Mouse (Mus musculus): ENCODE data around the gene B3glct. TPM values are rescaled to one million over a fixed set of nuclear protein-coding genes. Genes with fewer than 3 reads are reported as not detected.

The B3glct gene
- polyA plus RNA-seq (2015; fragmentation: Nextera tagmentation; extraction: Ambion mirVana) = 13.8 and 16.0 TPM in 2 replicates

GRCm38 (mm10) chr5:149678100-149678989, at the start of gene B3glct:
B3glct (plus strand) TSS chr5:149678230.
- Histone ChIP-seq H3K4me2 (ENCODE audit: low read length) (peak within 1 kb of the TSS; percentile 95), H3K9me3 (ENCODE audit: control insufficient read depth, low read length) (no peaks in the 10 kb centered on the region), H3K4me3 (ENCODE audit: low read length) (peak within 1 kb of the TSS; percentile 79), H3K9ac (ENCODE audit: low read depth, low read length) (peak within 1 kb of the TSS; percentile 84), H3K27me3 (replicated peaks; ENCODE audit: control insufficient read depth, insufficient read depth, low read length) (no peaks in the 10 kb centered on the region), H3K4me1 (ENCODE audit: control insufficient read depth, insufficient read depth, low read depth, low read length) (peaks cover 10% of the 10 kb centered on the region), H3K27ac (ENCODE audit: low read depth, low read length) (peak within 1 kb of the TSS; percentile 72; the same call in 1 of the 2 replicates), H3K36me3 (ENCODE audit: control insufficient read depth, insufficient read depth, low read length) (no peaks in the 10 kb centered on the region)
- ATAC-seq = peak; percentile 95
- under 1% methylated on average over 68 of the region's 106 CpGs for WGBS

GRCm38 (mm10) chr5:149634409-149635035, 43.5 kb upstream of the B3glct start:
- Histone ChIP-seq H3K27me3 (replicated peaks; ENCODE audit: control insufficient read depth, insufficient read depth, low read length) (no peaks in the 10 kb centered on the region), H3K36me3 (ENCODE audit: control insufficient read depth, insufficient read depth, low read length) (peaks cover 20% of the 10 kb centered on the region), H3K27ac (ENCODE audit: low read depth, low read length) (no peak overlapping the region), H3K4me3 (ENCODE audit: low read length) (peak overlapping the region; percentile 56), H3K9ac (ENCODE audit: low read depth, low read length) (peak overlapping the region; percentile 72), H3K4me1 (ENCODE audit: control insufficient read depth, insufficient read depth, low read depth, low read length) (peaks cover 19% of the 10 kb centered on the region), H3K4me2 (ENCODE audit: low read length) (peak overlapping the region; percentile 56), H3K9me3 (ENCODE audit: control insufficient read depth, low read length) (no peaks in the 10 kb centered on the region)
- WGBS = 73% methylated on average over 11 of the region's 11 CpGs
- no peak for ATAC-seq

- no peaks in the 10 kb centered on the region for H3K27me3 ChIP-seq (replicated peaks; ENCODE audit: control insufficient read depth, insufficient read depth, low read length)
- peak overlapping the region; percentile 72 for H3K9ac ChIP-seq (ENCODE audit: low read depth, low read length)
- ATAC-seq = no peak; the same call in 1 of the 2 replicates
- H3K9me3 ChIP-seq (ENCODE audit: control insufficient read depth, low read length) = no peaks in the 10 kb centered on the region
- peak overlapping the region; percentile 56 for H3K4me3 ChIP-seq (ENCODE audit: low read length)
- under 1% methylated on average over 22 of the region's 24 CpGs for WGBS
- H3K27ac ChIP-seq (ENCODE audit: low read depth, low read length) = peak overlapping the region; percentile 86
- H3K36me3 ChIP-seq (ENCODE audit: control insufficient read depth, insufficient read depth, low read length) = peaks cover 10% of the 10 kb centered on the region
- H3K4me1 ChIP-seq (ENCODE audit: control insufficient read depth, insufficient read depth, low read depth, low read length) = peaks cover 19% of the 10 kb centered on the region
- peak overlapping the region; percentile 56 for H3K4me2 ChIP-seq (ENCODE audit: low read length)
Observed at GRCm38 (mm10) chr5:149635556-149635955, 42.5 kb upstream of the B3glct start.

DNA sequence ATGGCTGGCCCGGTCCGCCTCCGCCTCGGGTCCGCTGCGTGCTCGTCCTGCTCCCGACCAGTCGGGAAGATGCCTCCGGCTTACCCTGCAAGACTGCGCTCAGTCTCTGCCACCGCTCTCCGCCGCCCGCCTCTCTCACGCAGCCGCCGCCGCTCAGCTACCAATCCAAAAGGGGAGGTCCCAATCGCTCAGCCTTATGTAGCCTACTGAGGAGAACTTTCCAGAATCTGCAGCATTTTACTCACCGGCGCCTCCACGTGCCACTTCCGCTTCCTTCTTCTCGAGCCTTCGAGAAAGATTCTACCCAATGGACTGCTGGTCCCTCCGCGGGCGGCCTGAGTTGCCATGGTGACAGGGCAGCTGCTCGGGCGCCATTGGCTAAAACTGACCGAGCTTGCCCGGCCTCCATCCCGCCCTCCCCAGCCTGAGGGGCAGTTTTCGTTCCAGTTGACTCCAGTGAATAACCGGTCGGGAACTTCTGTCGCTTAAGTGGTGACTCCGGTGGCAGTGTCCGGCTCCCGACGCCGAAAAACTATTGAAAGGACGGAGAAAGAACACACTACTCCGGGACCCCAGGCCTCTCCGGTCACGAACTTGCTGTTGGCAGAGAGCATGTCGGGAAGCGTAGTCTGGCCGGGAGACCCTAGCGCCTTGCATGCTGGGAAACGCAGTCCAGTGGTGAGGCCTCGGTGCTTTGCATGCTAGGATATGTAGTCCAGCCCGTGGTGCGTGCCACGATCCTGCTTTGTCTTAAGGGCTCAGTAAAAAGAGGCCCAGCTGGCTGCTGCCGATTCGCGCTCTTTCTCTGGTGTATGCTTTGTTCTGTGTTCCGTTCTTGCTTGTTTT, 41.7 kb upstream of the B3glct start, which contains the start of gene Hsph1:
Gene Hsph1 (minus strand): TSS at position 302 of the 846 bp plus-strand sequence.
- H3K4me2 ChIP-seq (ENCODE audit: low read length) = peak within 1 kb of the TSS; percentile 56
- H3K27ac ChIP-seq (ENCODE audit: low read depth, low read length) = peak within 1 kb of the TSS; percentile 86
- peaks cover 19% of the 10 kb centered on the region for H3K4me1 ChIP-seq (ENCODE audit: control insufficient read depth, insufficient read depth, low read depth, low read length)
- peak within 1 kb of the TSS; percentile 72 for H3K9ac ChIP-seq (ENCODE audit: low read depth, low read length)
- H3K27me3 ChIP-seq (replicated peaks; ENCODE audit: control insufficient read depth, insufficient read depth, low read length) = no peaks in the 10 kb centered on the region
- peaks cover 3% of the 10 kb centered on the region for H3K36me3 ChIP-seq (ENCODE audit: control insufficient read depth, insufficient read depth, low read length)
- under 1% methylated on average over 59 of the region's 60 CpGs for WGBS
- no peaks in the 10 kb centered on the region for H3K9me3 ChIP-seq (ENCODE audit: control insufficient read depth, low read length)
- ATAC-seq = peak; percentile 97
- peak within 1 kb of the TSS; percentile 56 for H3K4me3 ChIP-seq (ENCODE audit: low read length)

DNA sequence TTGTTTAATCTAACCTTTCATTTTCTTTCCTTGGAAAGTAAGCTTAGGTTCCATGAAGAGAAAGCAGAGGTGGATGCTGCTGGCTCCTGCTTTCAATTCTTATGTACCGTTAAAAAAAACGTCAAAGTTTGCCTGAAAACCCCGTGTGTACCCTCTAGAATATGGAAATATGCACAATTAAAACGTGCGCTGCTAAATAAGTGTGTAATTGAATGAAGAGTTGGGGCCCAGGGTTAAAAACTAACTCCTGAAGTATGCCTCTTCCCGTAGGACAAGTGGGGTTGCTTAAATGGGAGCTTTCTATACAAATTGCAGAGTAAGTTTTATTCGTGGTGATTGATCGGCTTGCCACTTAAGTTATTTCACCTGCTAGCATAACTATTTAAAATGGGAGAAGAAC, 40.7 kb upstream of the B3glct start:
- no peaks in the 10 kb centered on the region for H3K36me3 ChIP-seq (ENCODE audit: control insufficient read depth, insufficient read depth, low read length)
- H3K9me3 ChIP-seq (ENCODE audit: control insufficient read depth, low read length) = no peaks in the 10 kb centered on the region
- no peak overlapping the region; the same call in 1 of the 2 replicates for H3K4me3 ChIP-seq (ENCODE audit: low read length)
- no peak overlapping the region for H3K27ac ChIP-seq (ENCODE audit: low read depth, low read length)
- H3K4me2 ChIP-seq (ENCODE audit: low read length) = peak overlapping the region; percentile 48
- no peaks in the 10 kb centered on the region for H3K27me3 ChIP-seq (replicated peaks; ENCODE audit: control insufficient read depth, insufficient read depth, low read length)
- ATAC-seq = no peak
- H3K9ac ChIP-seq (ENCODE audit: low read depth, low read length) = no peak overlapping the region; the same call in 1 of the 2 replicates
- peaks cover 19% of the 10 kb centered on the region for H3K4me1 ChIP-seq (ENCODE audit: control insufficient read depth, insufficient read depth, low read depth, low read length)
- WGBS = 45% methylated on average over 8 of the region's 8 CpGs

DNA sequence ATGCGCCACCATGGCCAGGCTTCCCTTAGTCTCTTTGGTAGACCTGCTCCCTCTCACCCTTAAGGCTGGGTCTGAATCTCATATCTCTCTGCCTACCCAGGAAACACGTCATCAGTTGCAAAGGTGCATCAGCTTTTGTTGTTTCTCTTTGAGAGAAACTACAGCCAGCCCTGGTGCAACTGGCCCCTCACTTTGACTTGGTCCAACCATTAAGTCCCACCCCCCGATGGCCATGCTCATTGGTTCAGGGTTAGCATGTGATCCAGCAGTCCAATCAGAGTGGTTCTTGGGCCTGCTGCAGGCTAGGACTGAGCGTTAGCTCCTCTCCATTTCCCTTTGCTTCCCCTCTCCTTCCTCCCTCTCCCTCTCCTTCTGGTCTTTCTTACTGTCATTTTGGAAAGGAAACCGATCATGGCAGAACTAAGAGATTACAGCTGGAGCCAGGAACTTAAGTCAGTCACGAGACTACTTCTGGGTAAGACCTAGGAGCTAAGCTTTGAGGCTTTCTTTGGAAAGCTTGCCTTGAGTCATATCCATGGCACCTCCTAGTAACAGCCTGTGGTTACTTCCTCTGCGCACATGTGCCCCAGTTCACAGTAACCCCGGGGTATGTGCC, 36.6 kb upstream of the B3glct start:
- 92% methylated on average over 8 of the region's 8 CpGs for WGBS
- Histone ChIP-seq H3K4me3 (ENCODE audit: low read length) (no peak overlapping the region), H3K36me3 (ENCODE audit: control insufficient read depth, insufficient read depth, low read length) (no peaks in the 10 kb centered on the region), H3K9ac (ENCODE audit: low read depth, low read length) (no peak overlapping the region), H3K9me3 (ENCODE audit: control insufficient read depth, low read length) (no peaks in the 10 kb centered on the region), H3K27ac (ENCODE audit: low read depth, low read length) (no peak overlapping the region), H3K4me2 (ENCODE audit: low read length) (no peak overlapping the region), H3K27me3 (replicated peaks; ENCODE audit: control insufficient read depth, insufficient read depth, low read length) (no peaks in the 10 kb centered on the region), H3K4me1 (ENCODE audit: control insufficient read depth, insufficient read depth, low read depth, low read length) (0 out of 2 replicates have a peak, but pooled peaks cover 2% of the 10 kb centered on the region)
- ATAC-seq = no peak

GRCm38 (mm10) chr5:149642366-149642765, 35.7 kb upstream of the B3glct start:
- no peaks in the 10 kb centered on the region for H3K9me3 ChIP-seq (ENCODE audit: control insufficient read depth, low read length)
- no peaks in the 10 kb centered on the region for H3K36me3 ChIP-seq (ENCODE audit: control insufficient read depth, insufficient read depth, low read length)
- 0 out of 2 replicates have a peak, but pooled peaks cover under 1% of the 10 kb centered on the region for H3K4me1 ChIP-seq (ENCODE audit: control insufficient read depth, insufficient read depth, low read depth, low read length)
- no peak overlapping the region for H3K4me2 ChIP-seq (ENCODE audit: low read length)
- H3K9ac ChIP-seq (ENCODE audit: low read depth, low read length) = no peak overlapping the region
- no peak overlapping the region for H3K4me3 ChIP-seq (ENCODE audit: low read length)
- no peak overlapping the region for H3K27ac ChIP-seq (ENCODE audit: low read depth, low read length)
- no peaks in the 10 kb centered on the region for H3K27me3 ChIP-seq (replicated peaks; ENCODE audit: control insufficient read depth, insufficient read depth, low read length)
- 54% methylated on average over 6 of the region's 6 CpGs for WGBS
- ATAC-seq = peak; percentile 37; the same call in 1 of the 2 replicates

GRCm38 (mm10) chr5:149642783-149643509, 35.1 kb upstream of the B3glct start:
- no peaks in the 10 kb centered on the region for H3K36me3 ChIP-seq (ENCODE audit: control insufficient read depth, insufficient read depth, low read length)
- no peak overlapping the region for H3K4me2 ChIP-seq (ENCODE audit: low read length)
- no peak for ATAC-seq
- no peaks in the 10 kb centered on the region for H3K9me3 ChIP-seq (ENCODE audit: control insufficient read depth, low read length)
- no peaks in the 10 kb centered on the region for H3K27me3 ChIP-seq (replicated peaks; ENCODE audit: control insufficient read depth, insufficient read depth, low read length)
- no peak overlapping the region for H3K27ac ChIP-seq (ENCODE audit: low read depth, low read length)
- H3K4me1 ChIP-seq (ENCODE audit: control insufficient read depth, insufficient read depth, low read depth, low read length) = 0 out of 2 replicates have a peak, but pooled peaks cover 2% of the 10 kb centered on the region
- 80% methylated on average over 11 of the region's 11 CpGs for WGBS
- no peak overlapping the region for H3K9ac ChIP-seq (ENCODE audit: low read depth, low read length)
- no peak overlapping the region for H3K4me3 ChIP-seq (ENCODE audit: low read length)

Measured in hindbrain, embryonic 16.5 days (tissue).